Mouse (Mus musculus) ES-E14 (cell line): ENCODE data around the gene Rwdd3. TPM values are rescaled to one million over a fixed set of nuclear protein-coding genes. Genes with fewer than 3 reads are reported as not detected.

Source experiments
- DNase-seq: peaks from one replicate; pipeline ENCODE4 v3.0.0-alpha.2; 2013; ENCODE audit warnings: low read depth, low spot score
- H3K27ac ChIP-seq: 2 replicates; pipeline ENCODE4 v1.5.1; 2012; ENCODE audit warnings: low read depth, mild to moderate bottlenecking, low read length, moderate library complexity, mixed read lengths; ENCODE audit not compliant: poor library complexity, insufficient read depth, severe bottlenecking
- H3K36me3 ChIP-seq: 2 replicates; pipeline ENCODE4 v1.6.1; 2012; ENCODE audit warnings: mild to moderate bottlenecking, low read length, moderate library complexity, mixed read lengths; ENCODE audit not compliant: control insufficient read depth, poor library complexity, insufficient read depth, severe bottlenecking
- H3K4me1 ChIP-seq, 2 experiments: fragments of 150-350 bp in 1 of 2; sonication (generic) in 1 of 2; 2 replicates each; pipeline ENCODE4 v1.6.1; 2012; ENCODE audit warnings: low read length in 2 of 2, mild to moderate bottlenecking in 1 of 2, mixed read lengths in 1 of 2; ENCODE audit not compliant: control insufficient read depth in 2 of 2, insufficient read depth in 2 of 2, poor library complexity in 1 of 2
- H3K4me3 ChIP-seq, 2 experiments: fragments of 150-350 bp in 1 of 2; sonication (generic) in 1 of 2; 2 replicates each; pipeline ENCODE4 v1.5.1; 2012; ENCODE audit warnings: low read length in 2 of 2, low read depth in 1 of 2, mild to moderate bottlenecking in 1 of 2, mixed read lengths in 1 of 2; ENCODE audit not compliant: insufficient read depth in 1 of 2, poor library complexity in 1 of 2, severe bottlenecking in 1 of 2
- H3K9ac ChIP-seq: 2 replicates; pipeline ENCODE4 v1.6.1; 2012; ENCODE audit warnings: low read depth, mild to moderate bottlenecking, low read length, mixed read lengths; ENCODE audit not compliant: poor library complexity, insufficient read depth, severe bottlenecking
- H3K9me3 ChIP-seq: fragments of 150-350 bp; sonication (generic); 2 replicates; pipeline ENCODE4 v1.6.1; 2012; ENCODE audit warnings: low read depth, mild to moderate bottlenecking, low read length; ENCODE audit not compliant: control insufficient read depth, insufficient read depth
- CHD2 ChIP-seq: IDR thresholded peaks from 2 replicates; pipeline ENCODE4 v1.6.1; 2014; ENCODE audit warnings: mild to moderate bottlenecking, low read depth, low read length, inconsistent platforms
- HCFC1 ChIP-seq: IDR thresholded peaks from 2 replicates; pipeline ENCODE4 v1.6.1; 2012; ENCODE audit warnings: low read length, inconsistent platforms, borderline replicate concordance; ENCODE audit not compliant: insufficient read depth
- MAFK ChIP-seq: IDR thresholded peaks from 2 replicates; pipeline ENCODE4 v1.6.1; 2014; ENCODE audit warnings: mild to moderate bottlenecking, low read depth, low read length, inconsistent platforms; ENCODE audit not compliant: insufficient read depth
- ZC3H11A ChIP-seq: IDR thresholded peaks from 2 replicates; pipeline ENCODE4 v1.6.1; 2012; ENCODE audit warnings: low read depth, mild to moderate bottlenecking, inconsistent platforms, low read length, borderline replicate concordance
- ZNF384 ChIP-seq: IDR thresholded peaks from 2 replicates; pipeline ENCODE4 v1.6.1; 2012; ENCODE audit warnings: low read depth, low read length, inconsistent platforms
- in situ Hi-C, 2 experiments: fragments of 600-800 bp; cut with MboI; formaldehyde crosslinking; loops; one replicate each; pipeline ENCODE4 v1.15.1; 2025; ENCODE audit warnings: low sequenced_read_pairs in 2 of 2, inconsistent platforms in 1 of 2; ENCODE audit not compliant: unreplicated experiment in 2 of 2
- total RNA-seq: library from RNA; depleted of rRNA; stranded (reverse); fragments of 300-350 nt; gene quantifications from 2 replicates; pipeline ENCODE4 v1.2.3, GENCODE M21; 2012

The Rwdd3 gene
- total RNA-seq, 1 experiment = 3.7 TPM

DNA sequence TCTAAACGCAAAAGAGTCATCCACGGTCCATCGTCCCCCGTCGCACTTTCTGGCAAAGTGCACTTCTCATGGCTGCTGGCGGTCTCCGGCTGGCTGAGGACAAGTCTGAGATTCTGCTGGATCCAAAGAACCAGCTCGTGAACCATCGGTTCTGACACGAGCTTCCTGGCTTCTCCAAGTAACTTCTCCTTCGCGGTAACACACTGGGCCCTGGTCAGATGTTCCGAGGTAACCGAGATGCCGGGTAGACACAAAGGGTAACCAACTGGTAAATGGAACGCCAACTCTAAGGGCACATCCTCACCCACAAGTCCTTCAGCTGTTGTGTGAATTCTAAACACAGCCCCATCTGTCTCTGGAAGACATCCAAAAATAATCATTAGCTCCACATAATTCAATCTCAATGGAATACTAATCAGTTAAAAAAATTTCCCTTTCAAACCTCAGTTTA, 12.6 kb downstream of the Rwdd3 start:
- H3K9ac ChIP-seq = no peak overlapping the region
- TF ChIP-seq ZC3H11A (no peak), CHD2 (no peak), HCFC1 (no peak), ZNF384 (no peak), MAFK (no peak)

DNA sequence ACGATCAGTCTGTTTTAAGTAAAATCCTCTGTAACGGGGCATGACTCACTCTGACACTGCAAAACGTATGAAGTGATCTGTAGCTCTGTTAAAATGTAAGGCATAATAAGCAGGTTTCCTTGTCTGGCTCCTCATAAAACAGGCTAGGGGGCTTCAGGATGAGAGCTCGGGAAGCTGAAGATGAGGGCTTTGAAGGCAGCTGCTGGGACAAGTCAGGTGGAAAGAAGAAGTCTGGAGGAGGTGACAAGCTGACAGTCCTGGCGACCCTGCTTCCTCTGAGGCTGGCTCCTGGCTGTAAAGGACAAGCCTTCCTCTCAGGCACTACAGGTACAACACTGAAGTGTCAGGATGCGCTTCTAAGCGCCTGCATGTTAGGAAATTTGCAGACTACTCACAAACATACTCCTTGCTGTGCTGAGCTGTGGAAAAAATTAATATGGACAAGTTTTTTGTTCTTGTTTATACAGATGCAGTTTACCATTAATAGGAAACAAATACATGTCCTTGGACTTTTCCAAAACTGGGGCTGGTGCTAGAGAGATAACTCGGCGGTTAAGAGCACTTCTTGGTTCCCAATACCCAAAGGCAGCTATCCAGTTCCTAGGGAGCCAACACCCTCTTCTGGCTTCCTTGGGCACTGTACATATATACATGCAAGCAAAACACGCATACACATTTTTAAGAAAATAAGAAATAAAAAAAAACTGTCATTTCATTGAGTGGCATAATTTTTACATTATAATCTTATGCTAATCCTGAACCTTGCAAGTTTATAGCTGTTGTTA, 13.8 kb downstream of the Rwdd3 start:
- in situ Hi-C loops = no loop called here
- no peak overlapping the region for H3K27ac ChIP-seq
- H3K9me3 ChIP-seq = no peaks in the 10 kb centered on the region
- H3K9ac ChIP-seq = no peak overlapping the region
- peaks cover 4 to 6% of the 10 kb centered on the region in 2 experiments; a peak in 2 of 4 replicates for H3K4me1 ChIP-seq
- no peak overlapping the region for H3K4me3 ChIP-seq
- no peak for DNase-seq
- TF ChIP-seq ZC3H11A = no peak
- no peak for TF ChIP-seq ZNF384
- H3K36me3 ChIP-seq = no peaks in the 10 kb centered on the region

More for the DNA sequence above, 12.6 kb downstream of the Rwdd3 start:
- Histone ChIP-seq H3K9me3 (no peaks in the 10 kb centered on the region), H3K36me3 (0 out of 2 replicates have a peak, but pooled peaks cover under 1% of the 10 kb centered on the region), H3K4me3 (no peak overlapping the region), H3K4me1 (peaks cover 4 to 6% of the 10 kb centered on the region in 2 experiments; a peak in 2 of 4 replicates), H3K27ac (no peak overlapping the region)
- DNase-seq = no peak
- in situ Hi-C loops = no loop called here

DNA sequence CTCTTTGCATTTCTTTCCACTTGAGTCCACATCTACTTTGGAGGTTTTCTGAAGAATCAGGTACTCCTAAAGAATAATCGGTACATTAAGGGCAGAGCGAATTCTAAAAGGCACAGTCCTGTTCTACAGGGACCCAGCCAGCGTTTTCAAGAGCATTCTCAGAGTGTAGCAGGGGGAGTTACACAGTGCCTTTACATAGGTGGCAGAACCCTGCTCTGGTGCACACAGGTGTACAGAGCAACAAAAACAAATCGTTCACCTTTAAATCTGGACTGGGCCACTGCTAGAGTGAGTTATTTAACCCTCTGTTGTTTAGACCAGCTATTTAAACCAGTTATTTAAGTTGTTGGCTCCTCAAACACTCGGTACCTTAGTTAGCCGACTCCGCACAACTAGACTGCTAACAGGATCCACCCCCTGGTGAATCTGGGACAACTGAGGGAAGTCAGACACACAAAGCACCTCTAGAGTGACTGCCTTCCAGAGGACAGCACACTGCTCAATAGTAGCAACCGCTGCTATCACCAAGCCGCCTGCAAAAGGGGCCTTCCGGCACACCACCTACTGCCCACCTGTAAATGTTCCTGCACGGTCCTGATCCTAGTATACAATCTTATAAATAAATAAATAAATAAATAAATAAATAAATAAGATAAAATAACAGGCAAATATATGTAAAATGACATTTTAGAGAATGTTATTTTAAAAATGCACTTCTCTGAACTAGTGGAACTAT, 14.9 kb downstream of the Rwdd3 start:
- Histone ChIP-seq H3K9ac (no peak overlapping the region), H3K4me3 (no peak overlapping the region), H3K27ac (no peak overlapping the region), H3K36me3 (no peaks in the 10 kb centered on the region), H3K9me3 (no peaks in the 10 kb centered on the region), H3K4me1 (peaks cover 4 to 6% of the 10 kb centered on the region in 2 experiments; a peak in 2 of 4 replicates)
- no peak for DNase-seq
- no peak for TF ChIP-seq ZNF384
- no peak for TF ChIP-seq ZC3H11A
- TF ChIP-seq HCFC1 = no peak
- TF ChIP-seq MAFK = no peak
- no peak for TF ChIP-seq CHD2
- in situ Hi-C loops = no loop called here

DNA sequence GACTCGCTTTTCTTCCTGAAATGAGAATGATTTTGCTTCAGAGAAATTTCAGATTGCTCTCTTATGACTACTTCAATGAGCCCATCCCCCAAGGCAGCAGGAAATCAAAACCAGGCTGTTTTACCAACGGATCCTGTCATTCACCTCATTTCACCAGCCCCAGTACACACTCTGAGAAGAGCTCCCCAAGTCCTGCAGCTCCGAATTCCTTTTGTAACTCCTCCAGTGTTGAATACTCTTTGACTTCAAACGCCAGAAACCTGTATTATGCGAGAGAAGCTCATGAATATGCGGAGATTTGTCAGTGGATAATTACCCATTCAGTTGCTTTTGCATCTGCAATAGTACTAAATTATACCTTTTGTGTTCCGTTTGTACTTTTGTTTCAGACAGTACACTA, 15.5 kb downstream of the Rwdd3 start:
- in situ Hi-C loops = no loop called here
- H3K9ac ChIP-seq = no peak overlapping the region
- no peaks in the 10 kb centered on the region for H3K9me3 ChIP-seq
- no peak overlapping the region for H3K27ac ChIP-seq
- no peaks in the 10 kb centered on the region for H3K36me3 ChIP-seq
- no peak overlapping the region for H3K4me3 ChIP-seq
- TF ChIP-seq ZC3H11A = no peak
- TF ChIP-seq CHD2 = no peak
- TF ChIP-seq ZNF384 = no peak
- no peak for TF ChIP-seq HCFC1
- no peak for TF ChIP-seq MAFK
- peaks cover 4 to 6% of the 10 kb centered on the region in 2 experiments; a peak in 2 of 4 replicates for H3K4me1 ChIP-seq
- DNase-seq = no peak
